ENCODE assay signal across 15 mouse cellular contexts in genomic region chr7:101093231-101093630, GRCm38 (mm10). TPM values are rescaled to one million over a fixed set of nuclear protein-coding genes. Genes with fewer than 3 reads are reported as not detected.
DNase-seq lines count a peak whose midpoint lies in the region; ATAC-seq lines count a peak whose summit lies in the region.
"Had no signal": no experiment of that assay in that cellular context is flagged by ENCODE, and none has a peak within 500 bp of the region (broad histone marks: within the 10 kb centered on the region; RNA-seq: fewer than 3 reads in every experiment).

No protein-coding gene starts in this region.

- H3K36me3 ChIP-seq in liver, embryonic 12.5 days, result no peaks in the 10 kb centered on the region
- H3K36me3 ChIP-seq in liver, embryonic 11.5 days (ENCODE audit: control insufficient read depth, insufficient read depth, low read length), result no peaks in the 10 kb centered on the region
- no peaks in the 10 kb centered on the region for H3K36me3 ChIP-seq in macrophage (ENCODE audit: inconsistent target)
- no peaks in the 10 kb centered on the region for H3K36me3 ChIP-seq in hindbrain, embryonic 14.5 days (replicated peaks; ENCODE audit: control insufficient read depth, insufficient read depth)
- no peaks in the 10 kb centered on the region for H3K36me3 ChIP-seq in embryonic facial prominence, embryonic 10.5 days (replicated peaks)
- H3K36me3 ChIP-seq: forebrain, embryonic 15.5 days; heart, embryonic 13.5 days; limb, embryonic 13.5 days had no signal

- intact Hi-C loops in gastrocnemius, postnatal 14 days (cut with DNase I; ENCODE audit: low total_unique reads), result no loop called here

- 47% methylated on average over 3 of the region's 3 CpGs for WGBS in liver, embryonic 12.5 days (ENCODE audit: insufficient replicate concordance)
- WGBS in liver, embryonic 11.5 days, result 63% methylated on average over 3 of the region's 3 CpGs
- WGBS in macrophage (ENCODE audit: missing documents), result 10% methylated on average over 3 of the region's 3 CpGs
- WGBS in hindbrain, embryonic 14.5 days, result 67% methylated on average over 3 of the region's 3 CpGs
- WGBS in embryonic facial prominence, embryonic 10.5 days, result 68% methylated on average over 3 of the region's 3 CpGs

- peak; percentile 3 for DNase-seq in gastrocnemius, postnatal 25 days
- no peak for DNase-seq in gastrocnemius, postnatal 14 days
- no peak for DNase-seq in liver, embryonic 11.5 days (ENCODE audit: low spot score)
- DNase-seq in thymus, postnatal 36 days, result peak; percentile 37 to 41
- no peak for DNase-seq in hindbrain, embryonic 14.5 days (ENCODE audit: low spot score)
- no peak for DNase-seq in embryonic facial prominence, embryonic 10.5 days (ENCODE audit: low spot score)
- DNase-seq: adrenal gland, postnatal 10 days; cerebellum, adult 9-10 months; kidney, adult 18-20 months had no signal

- peaks cover 46% of the 10 kb centered on the region for H3K4me1 ChIP-seq in liver, embryonic 12.5 days
- peaks cover 25% of the 10 kb centered on the region for H3K4me1 ChIP-seq in liver, embryonic 11.5 days (replicated peaks; ENCODE audit: control insufficient read depth, insufficient read depth, low read length)
- H3K4me1 ChIP-seq in hindbrain, embryonic 14.5 days (replicated peaks; ENCODE audit: control insufficient read depth, insufficient read depth, low read length), result no peaks in the 10 kb centered on the region
- 0 out of 2 replicates have a peak, but pooled peaks cover 7% of the 10 kb centered on the region for H3K4me1 ChIP-seq in embryonic facial prominence, embryonic 10.5 days

- no peaks in the 10 kb centered on the region for H3K9me3 ChIP-seq in liver, embryonic 12.5 days (replicated peaks)
- H3K9me3 ChIP-seq in liver, embryonic 11.5 days (ENCODE audit: control insufficient read depth, low read length), result no peaks in the 10 kb centered on the region
- no peaks in the 10 kb centered on the region for H3K9me3 ChIP-seq in hindbrain, embryonic 14.5 days (ENCODE audit: control insufficient read depth, low read length)
- H3K9me3 ChIP-seq in embryonic facial prominence, embryonic 10.5 days, result no peaks in the 10 kb centered on the region
- H3K9me3 ChIP-seq: forebrain, embryonic 15.5 days; heart, embryonic 13.5 days; limb, embryonic 13.5 days had no signal

- H3K27ac ChIP-seq in liver, embryonic 12.5 days, result peak overlapping the region; percentile 51; the same call in 1 of the 2 replicates
- no peak overlapping the region for H3K27ac ChIP-seq in liver, embryonic 11.5 days (ENCODE audit: low read depth, low read length)
- H3K27ac ChIP-seq in macrophage, result peak overlapping the region; percentile 92
- no peak overlapping the region for H3K27ac ChIP-seq in hindbrain, embryonic 14.5 days
- no peak overlapping the region for H3K27ac ChIP-seq in embryonic facial prominence, embryonic 10.5 days (replicated peaks)
- H3K27ac ChIP-seq: forebrain, embryonic 15.5 days; heart, embryonic 13.5 days; limb, embryonic 13.5 days had no signal

- no peaks in the 10 kb centered on the region for H3K27me3 ChIP-seq in liver, embryonic 12.5 days (replicated peaks)
- H3K27me3 ChIP-seq in liver, embryonic 11.5 days (replicated peaks; ENCODE audit: control insufficient read depth, insufficient read depth, low read length), result no peaks in the 10 kb centered on the region
- H3K27me3 ChIP-seq in hindbrain, embryonic 14.5 days (ENCODE audit: control insufficient read depth, insufficient read depth, low read length), result no peaks in the 10 kb centered on the region
- no peaks in the 10 kb centered on the region for H3K27me3 ChIP-seq in embryonic facial prominence, embryonic 10.5 days (replicated peaks; ENCODE audit: low read depth, poor library complexity, severe bottlenecking)
- H3K27me3 ChIP-seq: forebrain, embryonic 15.5 days; heart, embryonic 13.5 days; limb, embryonic 13.5 days had no signal

- no peak overlapping the region for H3K4me2 ChIP-seq in liver, embryonic 12.5 days
- no peak overlapping the region for H3K4me2 ChIP-seq in liver, embryonic 11.5 days
- H3K4me2 ChIP-seq in hindbrain, embryonic 14.5 days (replicated peaks), result no peak overlapping the region
- H3K4me2 ChIP-seq: forebrain, embryonic 15.5 days; heart, embryonic 13.5 days; limb, embryonic 13.5 days had no signal

- no peak overlapping the region; the same call in 1 of the 2 replicates for H3K9ac ChIP-seq in liver, embryonic 12.5 days
- H3K9ac ChIP-seq in liver, embryonic 11.5 days (ENCODE audit: low read depth, low read length), result no peak overlapping the region
- H3K9ac ChIP-seq in hindbrain, embryonic 14.5 days, result no peak overlapping the region
- H3K9ac ChIP-seq: forebrain, embryonic 15.5 days; limb, embryonic 13.5 days had no signal

- H3K4me3 ChIP-seq in liver, embryonic 12.5 days, result no peak overlapping the region
- no peak overlapping the region for H3K4me3 ChIP-seq in liver, embryonic 11.5 days (ENCODE audit: low read depth, low read length)
- no peak overlapping the region for H3K4me3 ChIP-seq in macrophage (ENCODE audit: inconsistent target)
- no peak overlapping the region for H3K4me3 ChIP-seq in hindbrain, embryonic 14.5 days (replicated peaks; ENCODE audit: low read length)
- H3K4me3 ChIP-seq in embryonic facial prominence, embryonic 10.5 days, result no peak overlapping the region
- H3K4me3 ChIP-seq: forebrain, embryonic 15.5 days; heart, embryonic 13.5 days; limb, embryonic 13.5 days; myocyte had no signal

- ATAC-seq in liver, embryonic 12.5 days, result no peak
- no peak for ATAC-seq in liver, embryonic 11.5 days (replicated peaks; ENCODE audit: low FRiP score)
- no peak for ATAC-seq in hindbrain, embryonic 14.5 days (ENCODE audit: low FRiP score)
- ATAC-seq: forebrain, embryonic 15.5 days had no signal

- no peaks in the 10 kb centered on the region for H3K79me2 ChIP-seq in macrophage (ENCODE audit: inconsistent target)

RNA-seq across cellular contexts. Expression of gene Fchsd2, which starts 0.6 kb away (rescaled TPM):
- total RNA-seq in gastrocnemius, postnatal 25 days (2021), result 1 to 10 TPM; 6.7 to 7.4 TPM
- total RNA-seq in gastrocnemius, postnatal 14 days (2021), result 1 to 10 TPM; 8.8 to 9.3 TPM
- 8.0 and 8.8 TPM in 2 replicates for polyA plus RNA-seq in liver, embryonic 12.5 days (2016; fragmentation: Nextera tagmentation; extraction: Ambion mirVana)
- 14.2 and 14.4 TPM in 2 replicates for polyA plus RNA-seq in liver, embryonic 11.5 days (2014; fragmentation: Nextera tagmentation; extraction: Ambion mirVana)
- total RNA-seq in macrophage (2018; cell fraction: chromatin; rRNA removed), result 1,000 to 10,000 TPM in 11 of 26 experiments, 100 to 1,000 TPM in 15; 302 to 5,659 (median 714) TPM
- 100 to 1,000 TPM in 4 of 26 experiments, 10 to 100 TPM in 22; 37.3 to 238 (median 64.3) TPM for total RNA-seq in macrophage (2018; cell fraction: cytosol; rRNA removed)
- total RNA-seq in macrophage (2018; cell fraction: nucleus; rRNA removed), result 1,000 to 10,000 TPM in 7 of 26 experiments, 100 to 1,000 TPM in 19; 113 to 3,470 (median 457) TPM
- 39.2 to 50.7 TPM (median 43.9 TPM) in 3 replicates for polyA plus RNA-seq in macrophage (2018)
- 48.2 and 51.5 TPM in 2 replicates for polyA plus RNA-seq in hindbrain, embryonic 14.5 days (2014; fragmentation: Nextera tagmentation; extraction: Ambion mirVana)
- polyA plus RNA-seq in embryonic facial prominence, embryonic 10.5 days (2016; fragmentation: Nextera tagmentation; extraction: Ambion mirVana), result 18.7 and 20.9 TPM in 2 replicates

Comparison
In these comparisons a context has a peak if more than half of its experiments do, and no peak if none do; other contexts are left out.
1. DNase-seq: peak in gastrocnemius, postnatal 25 days (single experiment) and thymus, postnatal 36 days (2 of 2); none in gastrocnemius, postnatal 14 days (single experiment), liver, embryonic 11.5 days (single experiment), hindbrain, embryonic 14.5 days (single experiment) and embryonic facial prominence, embryonic 10.5 days (single experiment).
2. H3K27ac ChIP-seq: peak in liver, embryonic 12.5 days (single experiment) and macrophage (single experiment); none in liver, embryonic 11.5 days (single experiment), hindbrain, embryonic 14.5 days (single experiment) and embryonic facial prominence, embryonic 10.5 days (single experiment).